Mouse (Mus musculus): Measurements from ENCODE around the gene Lrmda.
"Not testable (repeated sequence)": the region's sequence is repeated elsewhere in the genome, so short reads cannot be mapped to it uniquely, and the experiment has no call there.

Gene Lrmda

DNA sequence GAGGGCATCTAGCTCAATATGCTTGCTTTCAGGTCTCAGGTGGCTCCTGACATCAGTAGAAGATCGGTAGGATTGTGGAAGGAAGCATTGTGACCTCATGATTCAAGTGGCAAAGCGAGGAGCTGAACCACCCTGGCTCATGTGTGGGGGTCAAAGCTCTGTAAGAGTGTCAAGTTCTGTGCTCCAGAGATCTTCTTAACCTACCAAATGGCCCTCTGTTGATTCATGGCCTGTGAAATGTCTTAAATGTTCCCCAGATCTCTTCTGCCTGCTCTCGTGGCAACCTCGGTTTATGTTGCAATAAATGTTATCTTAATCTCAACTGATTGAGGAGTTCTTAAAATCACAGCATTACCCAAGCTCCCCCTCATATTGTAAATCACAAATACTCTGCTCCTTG lies 780.5 kb downstream of the Lrmda start:
- no peak for DNase-seq (ENCODE audit: extremely low spot score)

DNA sequence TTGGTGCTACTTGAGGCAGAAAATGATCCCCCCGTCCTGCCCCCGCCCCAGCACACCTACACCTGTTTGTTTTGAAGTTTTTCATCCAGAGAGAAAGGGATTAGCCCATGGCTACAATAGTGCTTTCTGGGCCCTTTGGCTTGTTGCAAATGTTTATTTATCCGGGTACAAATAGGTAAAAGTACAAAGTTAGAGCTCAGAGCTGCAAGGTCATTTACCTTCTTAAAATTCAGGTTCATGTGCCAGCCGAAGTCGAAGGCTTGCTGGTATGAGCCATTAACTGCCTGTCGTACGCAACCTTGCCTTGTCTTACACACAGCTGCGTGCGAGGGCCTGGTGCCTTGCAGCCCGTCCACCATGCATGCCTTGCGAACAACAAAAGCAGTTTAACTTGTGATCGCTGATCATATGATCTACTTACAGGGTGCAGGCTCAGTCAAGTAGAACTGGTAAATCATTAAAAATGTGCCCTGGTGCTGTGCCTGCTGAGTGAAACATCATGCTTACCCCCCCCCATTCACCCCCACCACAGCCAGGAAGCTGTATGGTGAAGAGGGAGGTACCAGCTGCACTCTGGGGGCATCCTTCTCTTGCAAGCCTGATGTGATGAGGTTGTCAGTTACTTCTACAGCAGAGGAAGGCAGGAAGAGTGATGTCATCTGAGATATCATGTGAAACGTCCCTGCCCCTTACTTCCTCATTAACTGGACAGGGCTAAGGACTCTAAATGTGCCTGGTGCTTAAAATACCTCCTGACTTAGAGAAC lies 781.5 kb downstream of the Lrmda start:
- DNase-seq (ENCODE audit: extremely low spot score) = no peak

DNA sequence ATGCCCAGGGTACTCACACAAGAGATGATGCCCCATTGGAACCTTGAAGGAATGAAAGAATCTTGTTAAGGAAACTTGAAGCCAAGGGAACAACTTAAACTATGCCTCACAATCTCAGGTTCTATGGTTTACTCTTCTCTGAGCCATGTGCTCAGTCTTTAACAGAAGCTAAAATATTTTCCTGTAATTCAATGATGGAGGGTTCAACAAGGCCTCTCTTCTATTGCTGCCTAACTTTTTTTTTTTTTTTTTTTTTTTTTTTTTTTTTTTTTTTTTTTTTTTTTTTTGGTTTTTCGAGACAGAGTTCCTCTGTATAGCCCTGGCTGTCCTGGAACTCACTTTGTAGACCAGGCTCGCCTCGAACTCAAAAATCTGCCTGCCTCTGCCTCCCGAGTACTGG lies 782.2 kb downstream of the Lrmda start:
- not testable (repeated sequence) for DNase-seq (ENCODE audit: extremely low spot score)

DNA sequence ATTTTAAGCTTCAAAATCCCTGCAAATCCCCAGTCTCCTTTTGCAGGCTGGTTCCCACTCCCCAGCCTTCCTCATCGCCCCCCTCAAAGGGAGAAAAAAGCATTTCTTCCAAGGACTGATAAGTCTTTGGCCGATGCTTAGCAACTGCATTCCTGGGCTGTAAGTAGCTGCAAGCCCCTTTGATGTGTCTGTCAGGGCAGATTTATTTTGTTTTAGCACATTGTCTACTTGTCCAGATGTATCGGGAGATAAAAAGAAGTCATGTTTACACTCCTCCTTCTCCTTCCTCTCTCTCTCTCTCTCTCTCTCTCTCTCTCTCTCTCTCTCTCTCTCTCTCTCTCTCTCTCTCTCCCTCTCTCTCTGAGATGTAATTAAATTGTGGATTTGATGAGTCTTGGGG lies 787.8 kb downstream of the Lrmda start:
- DNase-seq (ENCODE audit: extremely low spot score) = peak; percentile 66

DNA sequence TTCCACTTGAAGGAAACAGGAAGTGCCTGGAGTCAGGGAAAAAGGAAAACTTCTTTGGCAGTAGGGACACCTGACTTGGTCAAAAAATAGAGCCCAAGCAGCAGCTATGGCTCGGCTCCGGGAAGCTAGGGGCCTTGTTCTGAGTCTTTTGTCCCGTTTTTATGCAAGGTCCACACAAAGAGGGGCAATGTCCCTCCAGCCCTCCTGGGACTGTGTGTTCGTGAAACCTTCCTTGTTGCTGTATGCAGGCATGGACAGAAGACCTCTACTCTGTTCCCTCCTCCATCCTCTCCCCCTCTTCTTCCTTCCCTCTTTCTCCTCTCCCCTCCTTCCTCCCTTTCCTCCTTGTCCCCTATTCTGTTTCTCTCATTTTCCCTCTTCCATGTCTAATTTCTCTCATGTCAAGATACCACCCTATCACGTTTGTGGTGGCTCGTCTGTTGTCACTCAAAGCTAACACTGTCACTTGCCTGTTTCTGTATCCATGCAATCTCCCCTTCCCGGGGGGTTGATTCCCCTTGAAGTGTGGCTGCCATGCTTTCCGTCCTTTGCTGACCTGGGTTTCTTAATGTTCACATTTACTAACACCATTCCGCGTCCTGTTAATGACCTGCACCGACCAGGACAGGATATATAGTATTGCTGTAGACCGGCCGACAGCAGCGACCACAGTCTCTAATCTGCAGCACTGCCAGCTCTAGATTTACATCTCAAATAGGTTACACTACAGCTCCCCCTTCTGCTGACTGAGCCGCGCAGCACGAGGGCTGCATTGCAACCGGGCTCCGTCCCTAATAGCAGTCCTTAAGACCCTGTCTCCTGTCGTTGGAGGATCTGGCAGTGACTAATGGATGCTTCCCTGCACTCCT lies 788.4 kb downstream of the Lrmda start:
- DNase-seq (ENCODE audit: extremely low spot score) = peak; percentile 86

DNA sequence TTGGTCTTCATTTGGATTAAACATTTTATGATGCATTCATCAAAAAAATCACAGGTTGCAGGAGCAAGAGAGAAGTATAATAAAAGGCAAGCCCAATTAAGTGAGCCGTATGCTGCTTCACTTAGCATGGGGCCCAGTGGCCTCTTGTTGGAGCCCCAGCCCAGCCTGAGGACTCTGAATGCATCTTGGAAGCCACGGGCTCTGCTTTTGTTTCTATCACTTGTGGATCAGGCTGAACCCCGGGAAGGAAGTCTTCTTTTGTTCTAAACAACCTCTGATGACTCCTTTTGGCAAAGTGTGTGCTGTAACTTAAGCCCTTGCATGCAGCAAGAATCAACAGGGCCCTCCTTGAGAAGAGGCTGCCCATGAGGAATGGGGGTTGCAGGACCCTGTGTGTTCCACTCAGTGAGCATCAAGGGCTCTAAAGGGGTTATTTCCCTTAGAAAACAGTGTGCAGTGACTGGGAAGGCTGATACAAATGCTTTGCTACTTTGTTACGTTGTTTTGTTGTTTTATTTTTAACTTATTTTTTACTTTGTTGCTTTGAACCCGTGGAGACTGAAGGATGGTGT lies 789.2 kb downstream of the Lrmda start:
- no peak for DNase-seq (ENCODE audit: extremely low spot score)

DNA sequence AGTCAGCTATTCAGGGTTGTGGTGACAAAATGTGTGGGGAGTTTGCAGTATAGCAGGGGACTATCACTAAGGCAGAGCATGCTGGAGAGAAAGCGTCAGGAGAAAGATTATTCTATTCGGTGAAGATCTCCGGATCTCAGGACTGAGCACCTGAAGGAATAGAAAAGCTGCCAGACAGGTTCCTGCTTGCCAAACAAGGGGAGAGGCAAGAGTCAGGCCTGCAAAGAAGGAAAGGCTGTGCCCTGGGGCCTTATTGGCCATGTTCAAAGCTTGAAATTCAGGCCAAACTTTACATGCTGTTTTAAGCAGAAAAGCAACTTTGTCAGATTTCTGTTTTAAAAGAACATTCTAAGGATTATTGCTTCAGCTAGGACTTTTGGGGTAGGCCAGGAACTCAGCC lies 789.7 kb downstream of the Lrmda start:
- DNase-seq (ENCODE audit: extremely low spot score) = no peak

DNA sequence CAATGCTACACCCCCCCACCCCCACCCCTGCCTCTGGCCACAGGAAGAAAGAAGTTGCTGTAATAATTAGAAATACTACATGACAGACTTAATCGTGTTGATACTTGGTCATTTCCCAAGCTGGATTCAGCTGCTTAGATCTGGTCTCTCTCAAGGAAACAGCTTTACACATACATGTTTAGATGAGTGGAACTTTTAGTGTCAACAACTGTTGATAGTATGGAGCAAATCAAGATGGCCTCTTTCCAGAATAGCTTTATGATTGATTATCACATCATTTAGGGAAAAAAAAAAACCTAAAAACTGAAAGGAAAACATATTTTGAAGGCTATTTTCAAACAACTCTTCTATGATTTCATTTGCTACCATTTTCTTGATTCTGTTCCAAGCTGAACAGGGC lies 791.0 kb downstream of the Lrmda start:
- no peak for DNase-seq (ENCODE audit: extremely low spot score)

DNA sequence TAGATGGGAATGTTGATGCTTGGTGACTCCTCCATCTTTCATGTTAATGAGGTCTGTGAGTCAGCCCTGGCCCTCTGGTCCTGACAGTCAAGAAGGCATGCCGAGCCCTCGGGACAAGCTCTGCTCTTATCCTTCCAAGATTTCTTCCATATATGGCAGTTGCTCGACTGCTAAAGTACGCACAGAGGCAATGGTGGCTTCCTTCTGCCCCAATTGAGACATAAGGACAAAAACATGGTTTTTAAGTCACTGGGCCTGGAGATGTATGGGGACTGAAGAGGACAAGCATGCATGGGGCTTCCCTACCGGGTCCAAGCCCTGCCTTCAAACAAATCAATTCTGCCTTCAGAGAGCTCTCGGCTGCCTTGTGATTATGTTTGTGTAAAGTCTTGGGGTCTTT lies 793.3 kb downstream of the Lrmda start:
- DNase-seq (ENCODE audit: extremely low spot score) = peak; percentile 54

DNA sequence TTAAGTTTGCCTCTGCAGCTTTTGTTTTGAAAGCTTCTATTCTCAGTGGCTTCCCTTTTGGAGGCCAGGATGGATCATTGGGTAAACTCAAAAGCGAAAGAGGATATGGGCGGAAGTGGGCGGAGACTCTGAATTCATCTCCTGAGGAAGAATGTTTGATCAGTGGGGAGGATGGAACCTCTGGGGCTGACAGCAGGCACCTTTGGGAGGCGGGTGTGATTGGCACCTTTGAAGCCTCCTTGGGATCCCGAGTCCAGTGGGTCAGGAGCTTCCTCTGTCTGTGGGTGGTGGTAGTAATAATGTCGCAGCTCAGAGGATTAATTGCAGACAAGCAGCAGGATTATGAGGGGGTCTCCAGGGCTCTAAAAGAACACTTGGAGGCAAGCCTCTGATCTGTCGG lies 793.9 kb downstream of the Lrmda start:
- peak; percentile 70 for DNase-seq (ENCODE audit: extremely low spot score)

DNA sequence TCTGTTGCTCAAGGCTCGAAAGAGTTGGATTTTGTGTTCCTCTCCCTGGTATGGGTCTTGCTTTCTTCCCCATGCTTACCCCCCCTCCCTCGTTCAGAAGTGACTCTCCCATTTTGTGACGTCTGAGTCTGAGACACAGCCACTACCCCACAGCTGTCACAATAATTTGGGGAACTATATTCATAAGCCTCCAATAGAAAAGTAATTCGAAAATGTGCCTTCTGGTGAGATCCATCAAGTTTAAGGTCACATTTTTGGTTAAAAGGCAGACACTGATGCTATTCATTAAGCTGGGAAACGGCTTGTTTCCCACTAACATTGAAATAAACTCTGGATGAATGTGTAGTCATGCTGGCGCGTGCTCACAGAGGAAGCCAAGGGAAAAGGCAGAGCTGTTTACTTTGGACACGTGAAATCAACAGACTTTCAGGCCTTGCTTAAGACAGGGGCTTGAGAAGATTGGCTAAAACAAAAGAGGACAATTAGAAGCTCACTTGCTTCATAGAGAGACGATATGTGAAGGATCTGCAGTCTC lies 795.4 kb downstream of the Lrmda start:
- no peak for DNase-seq (ENCODE audit: extremely low spot score)

DNA sequence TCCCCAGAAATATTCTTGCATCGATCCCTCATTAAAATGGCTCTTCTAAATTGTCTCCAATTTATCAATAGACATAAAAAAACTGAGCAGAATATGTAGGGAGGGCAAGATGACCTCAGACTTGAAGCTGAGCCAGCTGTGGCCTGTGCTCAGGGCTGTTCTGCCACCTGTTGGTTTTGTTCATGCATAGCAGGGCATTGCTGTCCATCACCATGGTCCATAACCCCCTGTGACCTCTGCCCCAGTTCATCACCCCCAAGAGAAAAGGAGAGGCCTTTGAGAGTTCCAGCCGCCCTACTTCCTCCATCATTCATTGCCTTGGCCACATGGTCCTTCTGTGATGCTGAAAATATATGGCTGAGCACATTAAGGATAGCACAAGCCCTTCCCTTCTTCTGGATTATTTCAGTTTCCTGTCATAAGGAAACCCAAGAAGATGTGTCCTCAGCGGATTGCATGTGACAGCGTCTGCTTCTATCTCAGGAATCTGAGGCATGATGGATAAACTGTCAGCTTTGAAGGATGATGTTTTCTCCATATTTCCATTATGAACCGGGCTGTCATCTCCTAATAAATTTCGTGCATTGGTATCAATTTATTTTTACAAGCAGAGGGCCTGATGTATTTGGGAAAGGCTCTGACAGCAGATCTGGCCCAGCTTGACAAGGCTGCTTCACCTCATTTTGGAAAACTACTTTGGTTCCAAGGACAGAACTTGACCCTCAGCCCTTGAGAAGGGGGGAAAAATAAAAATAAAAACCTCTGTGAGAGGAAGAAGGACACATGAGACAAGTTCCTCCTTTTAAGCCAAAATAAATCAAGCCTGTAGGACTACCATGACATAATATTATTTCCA lies 798.1 kb downstream of the Lrmda start:
- peak; percentile 63 for DNase-seq (ENCODE audit: extremely low spot score)

DNA sequence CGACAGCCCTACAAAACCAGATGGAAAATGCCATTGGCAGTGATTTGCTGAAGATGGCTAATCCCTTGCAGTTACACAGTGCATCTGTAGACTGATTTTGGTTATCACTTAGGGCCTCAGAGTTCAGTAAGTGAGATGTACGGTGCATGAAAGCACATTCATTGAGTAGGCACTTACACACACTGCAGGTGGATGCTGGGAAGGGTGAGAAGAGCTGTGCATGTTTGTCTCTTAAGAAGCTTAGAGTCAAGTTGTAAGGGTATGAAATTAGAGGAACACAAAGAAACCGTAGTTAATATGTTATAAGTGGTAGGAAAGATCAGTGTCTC lies 798.7 kb downstream of the Lrmda start:
- no peak for DNase-seq (ENCODE audit: extremely low spot score)

DNA sequence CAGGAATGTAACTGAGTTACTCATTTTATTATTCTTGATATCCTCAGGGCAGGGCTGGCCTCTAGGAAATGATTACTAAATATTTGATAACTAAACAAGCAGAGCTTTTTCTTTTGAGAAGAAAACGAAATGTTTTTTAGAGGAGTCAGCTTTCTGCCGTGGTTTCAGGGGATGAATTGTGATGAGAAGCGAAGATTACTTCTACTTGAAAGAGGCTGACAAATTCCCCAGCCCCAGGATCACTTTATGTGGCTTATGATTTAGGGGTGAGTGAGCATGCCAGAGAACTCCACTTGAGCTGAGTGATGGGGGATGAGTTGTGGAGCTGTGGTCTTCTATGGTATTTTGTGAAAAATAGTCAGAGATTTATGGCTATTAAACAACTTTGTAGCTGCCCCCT lies 803.4 kb downstream of the Lrmda start:
- no peak for DNase-seq (ENCODE audit: extremely low spot score)

DNA sequence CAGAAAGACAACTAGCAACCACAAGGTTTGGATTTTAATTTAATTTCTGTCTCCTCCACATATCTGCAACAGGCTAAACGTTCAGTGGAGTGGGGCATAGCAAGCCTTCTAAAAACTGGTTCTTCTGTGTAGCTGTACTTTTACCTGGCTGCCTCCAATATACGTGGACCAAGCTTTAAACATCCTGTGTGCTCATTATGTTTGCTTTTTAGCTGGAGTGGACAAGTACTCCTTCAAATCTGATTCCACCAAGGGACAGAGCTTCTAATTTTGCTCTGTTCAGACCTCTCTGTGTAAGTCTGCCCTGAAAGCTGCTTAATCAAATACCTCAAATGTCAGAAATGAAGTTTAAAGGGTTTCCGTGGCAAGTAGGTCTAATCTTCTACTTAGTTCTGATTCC lies 807.3 kb downstream of the Lrmda start:
- DNase-seq (ENCODE audit: extremely low spot score) = no peak

DNA sequence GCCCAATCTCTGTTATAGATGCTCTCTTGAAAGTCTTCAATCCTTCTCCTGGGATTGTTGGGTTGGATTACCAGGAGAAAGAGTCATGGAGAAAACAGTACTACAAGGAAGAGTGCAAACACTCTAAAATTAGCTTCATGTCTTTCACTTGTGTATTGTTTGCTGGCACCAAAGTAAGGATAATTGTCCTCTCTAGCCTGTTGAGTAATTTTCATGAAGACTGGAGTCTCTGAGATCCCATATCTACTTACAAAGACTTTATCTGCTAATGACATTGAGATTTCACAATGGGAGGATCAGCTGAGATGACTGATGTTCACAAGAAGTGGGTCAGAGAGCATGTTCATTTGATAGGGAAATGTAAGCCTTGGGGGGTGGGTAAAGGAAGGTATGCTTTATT lies 817.5 kb downstream of the Lrmda start:
- no peak for DNase-seq (ENCODE audit: extremely low spot score)

DNA sequence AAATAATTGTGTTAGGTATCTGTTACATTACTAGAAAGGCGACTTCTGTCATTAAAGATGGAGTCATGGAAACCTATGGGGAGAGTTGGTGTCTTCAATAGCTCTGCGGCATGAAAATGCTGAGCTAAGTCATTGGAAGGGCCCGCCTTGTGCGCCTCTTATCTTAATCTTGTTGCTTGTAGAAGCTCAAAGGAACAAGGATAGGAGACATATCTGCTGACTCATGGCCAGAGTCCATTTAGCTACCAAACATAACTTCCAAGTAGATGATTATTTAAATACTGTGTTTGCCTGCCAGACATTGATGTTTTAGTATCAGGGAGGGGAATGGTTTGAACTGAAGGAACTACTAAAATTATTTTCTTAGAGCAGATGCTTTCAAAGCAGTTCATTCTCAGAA lies 821.6 kb downstream of the Lrmda start:
- DNase-seq (ENCODE audit: extremely low spot score) = no peak

DNA sequence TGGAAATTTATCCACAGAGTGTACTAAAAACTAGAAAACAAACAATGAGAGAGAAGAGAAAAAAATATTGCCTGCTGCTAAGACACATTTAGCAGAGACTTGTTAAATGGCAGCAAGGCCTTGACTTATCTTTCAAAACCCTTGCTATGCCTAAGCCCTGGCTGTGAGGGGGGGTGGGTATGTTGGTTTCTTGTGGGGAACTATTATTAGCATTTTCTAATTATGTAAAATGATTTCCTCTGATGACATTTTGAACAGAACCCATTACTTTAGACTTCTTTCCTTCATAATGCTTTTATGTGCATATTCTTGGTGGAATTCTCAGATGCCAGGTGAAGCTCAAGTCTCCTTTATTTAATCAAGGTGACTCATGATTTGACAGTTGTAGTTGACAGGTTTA lies 824.5 kb downstream of the Lrmda start:
- no peak for DNase-seq (ENCODE audit: extremely low spot score)

DNA sequence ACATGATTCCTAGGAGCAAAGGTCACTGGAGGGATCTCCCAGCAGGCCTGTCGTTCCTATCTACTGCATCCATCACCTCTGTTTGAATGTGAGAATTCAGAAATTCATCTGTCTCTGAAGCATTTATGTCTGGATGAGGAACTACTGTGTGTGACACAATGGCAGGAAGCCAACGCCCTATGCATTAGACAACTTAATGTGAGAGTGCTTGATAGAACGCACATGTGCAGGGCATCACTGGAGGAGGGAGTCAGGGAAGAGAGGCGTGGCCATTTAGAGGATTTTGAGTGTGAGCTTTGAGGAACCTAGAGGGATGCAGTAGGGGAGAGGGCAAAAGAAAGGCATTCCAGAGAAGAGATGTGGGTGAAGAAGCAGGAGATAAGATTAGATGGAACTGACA lies 825.9 kb downstream of the Lrmda start:
- DNase-seq (ENCODE audit: extremely low spot score) = no peak

DNA sequence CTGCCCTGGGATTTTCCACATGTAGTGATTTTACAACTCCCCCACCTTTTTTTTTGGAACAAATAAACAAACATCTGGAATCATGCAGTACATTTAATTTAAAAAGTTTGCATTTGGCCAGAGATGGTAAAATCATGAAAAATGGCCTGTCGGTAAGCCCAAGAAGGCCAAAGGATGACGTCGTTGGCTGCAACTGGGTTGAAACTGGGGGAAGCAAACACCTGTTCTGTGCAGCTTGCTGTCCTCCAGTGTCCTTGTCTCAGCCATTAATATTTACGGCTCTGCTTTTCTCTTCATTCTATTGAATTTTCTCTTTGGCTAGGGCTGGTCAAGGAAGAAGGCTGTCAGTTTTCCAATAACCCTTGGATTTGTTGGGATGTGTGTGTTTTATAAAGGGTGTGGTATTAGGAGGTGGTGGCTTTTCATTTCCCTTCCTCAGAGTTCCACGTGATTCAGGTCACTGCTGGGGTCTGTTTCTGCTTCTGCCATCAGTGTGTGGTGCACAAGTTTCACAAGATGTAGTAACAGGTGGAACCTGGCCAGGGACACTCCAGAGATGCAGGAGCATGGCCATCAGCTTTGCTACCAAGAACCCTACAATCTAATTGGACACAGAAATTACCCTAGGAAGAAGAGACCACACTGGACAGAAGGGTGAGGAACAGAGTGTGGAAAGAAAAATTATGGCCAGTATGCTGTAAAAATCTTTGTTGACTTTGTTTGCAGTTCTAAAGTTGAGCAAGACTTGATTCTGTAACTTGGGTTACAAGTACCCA lies 827.7 kb downstream of the Lrmda start:
- DNase-seq (ENCODE audit: extremely low spot score) = no peak

DNA sequence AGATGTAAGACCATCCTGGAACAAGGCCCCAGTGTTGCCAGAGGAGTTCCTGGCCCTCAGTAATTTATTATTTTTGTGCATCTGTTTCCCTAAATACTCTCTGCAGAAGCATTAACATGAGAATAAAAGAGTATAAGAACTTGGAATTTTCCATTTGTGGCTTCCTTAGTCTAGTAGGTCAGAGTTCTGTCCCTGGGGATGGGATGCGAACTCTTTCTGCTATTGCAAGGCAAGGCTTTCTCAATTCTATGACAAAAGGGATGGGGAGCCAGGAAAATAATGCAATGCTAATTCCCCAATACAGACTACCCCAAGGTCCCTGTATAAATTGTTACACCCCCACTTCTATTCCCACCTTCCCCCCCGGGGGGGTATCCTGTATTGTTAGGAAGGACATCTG lies 829.6 kb downstream of the Lrmda start:
- no peak for DNase-seq (ENCODE audit: extremely low spot score)
